Mouse (Mus musculus) limb, embryonic 15.5 days (tissue): ENCODE results near the gene Trabd2b. TPM values are rescaled to one million over a fixed set of nuclear protein-coding genes. Genes with fewer than 3 reads are reported as not detected.

Experiments used
- ATAC-seq: fragments of 200-750 bp; cut with Nextera tagmentation; 2 replicates; pipeline ENCODE4 v1.8.0; 2017; ENCODE audit warnings: low read depth, moderate TSS enrichment; ENCODE audit not compliant: insufficient number of reproducible peaks, low FRiP score, low TSS enrichment
- H3K27ac ChIP-seq: fragments of 300-500 bp; sonication (generic); 2 replicates; pipeline ENCODE4 v1.5.1; 2015; ENCODE audit warnings: moderate library complexity, mild to moderate bottlenecking, inconsistent platforms
- H3K27me3 ChIP-seq: fragments of 300-500 bp; sonication (generic); 2 replicates; pipeline ENCODE4 v1.6.1; 2015; ENCODE audit warnings: inconsistent platforms
- H3K36me3 ChIP-seq: fragments of 300-500 bp; sonication (generic); 2 replicates; pipeline ENCODE4 v1.6.1; 2015; ENCODE audit warnings: inconsistent platforms
- H3K4me1 ChIP-seq: fragments of 300-500 bp; sonication (generic); 2 replicates; pipeline ENCODE4 v1.6.1; 2015; ENCODE audit warnings: inconsistent platforms
- H3K4me2 ChIP-seq: fragments of 300-500 bp; sonication (generic); 2 replicates; pipeline ENCODE4 v1.6.1; 2015; ENCODE audit warnings: mild to moderate bottlenecking, inconsistent platforms
- H3K4me3 ChIP-seq: fragments of 300-500 bp; sonication (generic); 2 replicates; pipeline ENCODE4 v1.5.1; 2015; ENCODE audit warnings: mild to moderate bottlenecking, inconsistent platforms
- H3K9ac ChIP-seq: fragments of 300-500 bp; sonication (generic); 2 replicates; pipeline ENCODE4 v1.6.1; 2015; ENCODE audit warnings: inconsistent platforms
- H3K9me3 ChIP-seq: fragments of 300-500 bp; sonication (generic); 2 replicates; pipeline ENCODE4 v1.6.1; 2016; ENCODE audit warnings: inconsistent platforms
- WGBS: fragments of 180-500 bp; shearing (Covaris S2); methylation state at CpG from one replicate; pipeline ENCODE4 v1.1.7; 2015; 5-methylcytosine and 5-hydroxymethylcytosine counted together
- polyA plus RNA-seq: library from polyadenylated mRNA; unstranded; fragments of >200 nt; fragmentation: Nextera tagmentation; extraction: Ambion mirVana; gene quantifications from 2 replicates; pipeline ENCODE4 v1.2.1, GENCODE M21; 2015

The Trabd2b gene
- polyA plus RNA-seq, 1 experiment from 2014 or later = 3.1 TPM

GRCm38 (mm10) chr4:114646825-114647681, 240.5 kb downstream of the Trabd2b start:
- Histone ChIP-seq H3K9me3 (no peaks in the 10 kb centered on the region), H3K4me2 (no peak overlapping the region), H3K4me1 (peaks cover 9% of the 10 kb centered on the region), H3K27ac (no peak overlapping the region), H3K36me3 (no peaks in the 10 kb centered on the region), H3K9ac (no peak overlapping the region), H3K4me3 (no peak overlapping the region), H3K27me3 (peaks cover 89% of the 10 kb centered on the region)
- 26% methylated on average over 13 of the region's 13 CpGs for WGBS
- no peak for ATAC-seq

GRCm38 (mm10) chr4:114647689-114648088, 241.2 kb downstream of the Trabd2b start:
- H3K27ac ChIP-seq = no peak overlapping the region
- H3K36me3 ChIP-seq = no peaks in the 10 kb centered on the region
- ATAC-seq = no peak
- H3K9ac ChIP-seq = no peak overlapping the region
- H3K27me3 ChIP-seq = peaks cover 83% of the 10 kb centered on the region
- H3K9me3 ChIP-seq = no peaks in the 10 kb centered on the region
- WGBS = 8% methylated on average over 4 of the region's 4 CpGs
- H3K4me1 ChIP-seq = peaks cover 9% of the 10 kb centered on the region
- no peak overlapping the region for H3K4me2 ChIP-seq
- no peak overlapping the region for H3K4me3 ChIP-seq

GRCm38 (mm10) chr4:114648532-114649074, 242.1 kb downstream of the Trabd2b start:
- Histone ChIP-seq H3K36me3 (no peaks in the 10 kb centered on the region), H3K4me3 (no peak overlapping the region), H3K4me2 (no peak overlapping the region), H3K27ac (no peak overlapping the region), H3K27me3 (peaks cover 75% of the 10 kb centered on the region), H3K9ac (no peak overlapping the region), H3K4me1 (peaks cover 9% of the 10 kb centered on the region), H3K9me3 (no peaks in the 10 kb centered on the region)
- ATAC-seq = no peak
- WGBS = 15% methylated on average over 28 of the region's 28 CpGs

GRCm38 (mm10) chr4:114650551-114650950, 244.0 kb downstream of the Trabd2b start:
- peaks cover 59% of the 10 kb centered on the region for H3K27me3 ChIP-seq
- ATAC-seq = no peak

GRCm38 (mm10) chr4:114651007-114651406, 244.5 kb downstream of the Trabd2b start:
- Histone ChIP-seq H3K9ac (no peak overlapping the region), H3K27me3 (peaks cover 56% of the 10 kb centered on the region), H3K36me3 (no peaks in the 10 kb centered on the region), H3K4me2 (no peak overlapping the region), H3K9me3 (no peaks in the 10 kb centered on the region), H3K27ac (no peak overlapping the region), H3K4me3 (no peak overlapping the region), H3K4me1 (peaks cover 9% of the 10 kb centered on the region)
- WGBS = 41% methylated on average over 3 of the region's 3 CpGs
- ATAC-seq = no peak

More at GRCm38 (mm10) chr4:114650551-114650950, 244.0 kb downstream of the Trabd2b start:
- H3K36me3 ChIP-seq = no peaks in the 10 kb centered on the region
- 69% methylated on average over 6 of the region's 6 CpGs for WGBS
- no peaks in the 10 kb centered on the region for H3K9me3 ChIP-seq
- no peak overlapping the region for H3K4me2 ChIP-seq
- H3K27ac ChIP-seq = no peak overlapping the region
- no peak overlapping the region for H3K9ac ChIP-seq
- H3K4me1 ChIP-seq = peaks cover 9% of the 10 kb centered on the region
- no peak overlapping the region for H3K4me3 ChIP-seq

- Histone ChIP-seq H3K9ac (no peak overlapping the region), H3K36me3 (no peaks in the 10 kb centered on the region), H3K27me3 (peaks cover 54% of the 10 kb centered on the region), H3K9me3 (no peaks in the 10 kb centered on the region), H3K27ac (no peak overlapping the region), H3K4me3 (no peak overlapping the region), H3K4me2 (no peak overlapping the region), H3K4me1 (peaks cover 8% of the 10 kb centered on the region)
- ATAC-seq = no peak
- WGBS = 64% methylated on average over 5 of the region's 5 CpGs
Measured at GRCm38 (mm10) chr4:114651606-114652005, 245.1 kb downstream of the Trabd2b start.

- ATAC-seq = no peak
- Histone ChIP-seq H3K9ac (no peak overlapping the region), H3K27ac (no peak overlapping the region), H3K36me3 (no peaks in the 10 kb centered on the region), H3K9me3 (no peaks in the 10 kb centered on the region), H3K4me3 (no peak overlapping the region), H3K4me1 (peaks cover 6% of the 10 kb centered on the region), H3K27me3 (peaks cover 51% of the 10 kb centered on the region), H3K4me2 (no peak overlapping the region)
- WGBS = 77% methylated on average over 4 of the region's 4 CpGs
Measured at GRCm38 (mm10) chr4:114652400-114652799, 245.9 kb downstream of the Trabd2b start.

GRCm38 (mm10) chr4:114657933-114658332, 251.4 kb downstream of the Trabd2b start:
- H3K27me3 ChIP-seq = peaks cover 46% of the 10 kb centered on the region

GRCm38 (mm10) chr4:114659876-114660275, 253.4 kb downstream of the Trabd2b start:
- 27% methylated on average over 5 of the region's 5 CpGs for WGBS
- H3K4me1 ChIP-seq = 0 out of 2 replicates have a peak, but pooled peaks cover 4% of the 10 kb centered on the region
- peaks cover 65% of the 10 kb centered on the region for H3K27me3 ChIP-seq

More at GRCm38 (mm10) chr4:114657933-114658332, 251.4 kb downstream of the Trabd2b start:
- 71% methylated on average over 2 of the region's 2 CpGs for WGBS
- Histone ChIP-seq H3K9me3 (no peaks in the 10 kb centered on the region), H3K9ac (no peak overlapping the region), H3K36me3 (no peaks in the 10 kb centered on the region), H3K4me3 (no peak overlapping the region), H3K4me1 (0 out of 2 replicates have a peak, but pooled peaks cover 4% of the 10 kb centered on the region), H3K4me2 (no peak overlapping the region), H3K27ac (no peak overlapping the region)
- no peak for ATAC-seq

GRCm38 (mm10) chr4:114664063-114665036, 257.8 kb downstream of the Trabd2b start:
- no peak overlapping the region for H3K4me3 ChIP-seq
- H3K27me3 ChIP-seq = peaks cover 86% of the 10 kb centered on the region
- ATAC-seq = no peak
- no peaks in the 10 kb centered on the region for H3K36me3 ChIP-seq
- WGBS = 71% methylated on average over 9 of the region's 9 CpGs
- H3K9me3 ChIP-seq = no peaks in the 10 kb centered on the region
- no peak overlapping the region for H3K4me2 ChIP-seq
- no peak overlapping the region for H3K27ac ChIP-seq
- peaks cover 27% of the 10 kb centered on the region for H3K4me1 ChIP-seq
- no peak overlapping the region for H3K9ac ChIP-seq

More at GRCm38 (mm10) chr4:114659876-114660275, 253.4 kb downstream of the Trabd2b start:
- H3K9ac ChIP-seq = no peak overlapping the region
- H3K4me3 ChIP-seq = no peak overlapping the region
- no peak overlapping the region for H3K27ac ChIP-seq
- no peak overlapping the region for H3K4me2 ChIP-seq
- H3K36me3 ChIP-seq = no peaks in the 10 kb centered on the region
- no peak for ATAC-seq
- H3K9me3 ChIP-seq = no peaks in the 10 kb centered on the region
